8 mouse cellular contexts compared by ENCODE assay signal in genomic region chr5:140768333-140768732, GRCm38 (mm10). TPM values are rescaled to one million over a fixed set of nuclear protein-coding genes. Genes with fewer than 3 reads are reported as not detected.
DNase-seq lines count a peak whose midpoint lies in the region; ATAC-seq lines count a peak whose summit lies in the region.

No protein-coding gene starts in this region.

- ATAC-seq in heart, embryonic 13.5 days (ENCODE audit: extremely low read depth, insufficient number of reproducible peaks, low FRiP score, low TSS enrichment), result no peak
- no peak for ATAC-seq in midbrain, embryonic 12.5 days (ENCODE audit: low FRiP score, low read depth)
- ATAC-seq in erythroid progenitor cell, adult 5-6 weeks (replicated peaks; ENCODE audit: low FRiP score, poor library complexity, severe bottlenecking), result no peak

- peaks cover 79% of the 10 kb centered on the region for H3K4me1 ChIP-seq in heart, embryonic 13.5 days
- peaks cover 37% of the 10 kb centered on the region for H3K4me1 ChIP-seq in midbrain, embryonic 12.5 days

- H3K36me3 ChIP-seq in heart, embryonic 13.5 days, result peaks cover 5% of the 10 kb centered on the region
- no peaks in the 10 kb centered on the region for H3K36me3 ChIP-seq in midbrain, embryonic 12.5 days

- DNase-seq in left cerebral cortex, adult 11 months (ENCODE audit: low spot score), result peak; percentile 69
- DNase-seq in left cerebral cortex, postnatal 10 days (ENCODE audit: extremely low spot score in 1 of 2, low spot score in 2 of 2), result no peak
- peak; percentile 51 for DNase-seq in cerebellum, adult 8-10 months
- DNase-seq in left cerebral cortex, adult 9 months (ENCODE audit: low spot score in 2 of 2), result peak; percentile 75 to 76
- DNase-seq in spleen, postnatal 36 days (ENCODE audit: low spot score in 2 of 2), result no peak

- no peak overlapping the region for H3K4me3 ChIP-seq in heart, embryonic 13.5 days
- no peak overlapping the region for H3K4me3 ChIP-seq in midbrain, embryonic 12.5 days

- WGBS in heart, embryonic 13.5 days, result 49% methylated on average over 5 of the region's 5 CpGs
- WGBS in midbrain, embryonic 12.5 days, result 88% methylated on average over 5 of the region's 5 CpGs

- no peaks in the 10 kb centered on the region for H3K9me3 ChIP-seq in heart, embryonic 13.5 days
- no peaks in the 10 kb centered on the region for H3K9me3 ChIP-seq in midbrain, embryonic 12.5 days

- no peaks in the 10 kb centered on the region for H3K27me3 ChIP-seq in heart, embryonic 13.5 days (replicated peaks)
- no peaks in the 10 kb centered on the region for H3K27me3 ChIP-seq in midbrain, embryonic 12.5 days

- H3K9ac ChIP-seq in heart, embryonic 13.5 days, result peak overlapping the region; percentile 76
- H3K9ac ChIP-seq in midbrain, embryonic 12.5 days (replicated peaks), result 0 out of 2 replicates have a peak overlapping the region, but pooled peaks have one; percentile 16

- peak overlapping the region; percentile 99 for H3K27ac ChIP-seq in heart, embryonic 13.5 days (replicated peaks)
- peak overlapping the region; percentile 87 for H3K27ac ChIP-seq in midbrain, embryonic 12.5 days (replicated peaks)

- intact Hi-C loops in left cerebral cortex, postnatal 10 days (cut with DNase I), result no loop called here

- H3K4me2 ChIP-seq in heart, embryonic 13.5 days, result peak overlapping the region; percentile 47; the same call in 1 of the 2 replicates
- no peak overlapping the region for H3K4me2 ChIP-seq in midbrain, embryonic 12.5 days (replicated peaks)

RNA-seq across cellular contexts. Expression of gene Amz1, which starts 44.4 kb away (rescaled TPM):
- 10 to 100 TPM; 24.0 to 25.3 TPM for total RNA-seq in left cerebral cortex, postnatal 10 days (2021)
- 0.59 and 0.60 TPM in 2 replicates for polyA plus RNA-seq in heart, embryonic 13.5 days (2015; fragmentation: Nextera tagmentation; extraction: Ambion mirVana)
- 1.1 and 1.3 TPM in 2 replicates for polyA plus RNA-seq in midbrain, embryonic 12.5 days (2016; fragmentation: Nextera tagmentation; extraction: Ambion mirVana)
- 2.2 TPM in 1 of 2 replicates, not detected in the other for total RNA-seq in erythroid progenitor cell, adult 5-6 weeks (2015; ENCODE audit: low replicate concordance)
- 0.13 and 1.2 TPM in 2 replicates for total RNA-seq in erythroid progenitor cell, adult 5-6 weeks (2017; ENCODE audit: low replicate concordance)

Comparison
In these comparisons a context has a peak if more than half of its experiments do, and no peak if none do; other contexts are left out.
1. DNase-seq: peak in left cerebral cortex, adult 11 months (single experiment), cerebellum, adult 8-10 months (single experiment) and left cerebral cortex, adult 9 months (2 of 2); none in left cerebral cortex, postnatal 10 days (0 of 2) and spleen, postnatal 36 days (0 of 2).
2. RNA of gene Amz1, which starts 44.4 kb away (total RNA-seq): 24.0 to 25.3 TPM in left cerebral cortex, postnatal 10 days; 0.13 to 2.2 TPM in erythroid progenitor cell, adult 5-6 weeks; every median in the first group is over 4 times any median in the second.